Mouse (Mus musculus): ENCODE results near the gene Gtf2i. TPM values are rescaled to one million over a fixed set of nuclear protein-coding genes. Genes with fewer than 3 reads are reported as not detected.

The Gtf2i gene
- polyA plus RNA-seq, 1 experiment from 2014 or later: 220 TPM

DNA sequence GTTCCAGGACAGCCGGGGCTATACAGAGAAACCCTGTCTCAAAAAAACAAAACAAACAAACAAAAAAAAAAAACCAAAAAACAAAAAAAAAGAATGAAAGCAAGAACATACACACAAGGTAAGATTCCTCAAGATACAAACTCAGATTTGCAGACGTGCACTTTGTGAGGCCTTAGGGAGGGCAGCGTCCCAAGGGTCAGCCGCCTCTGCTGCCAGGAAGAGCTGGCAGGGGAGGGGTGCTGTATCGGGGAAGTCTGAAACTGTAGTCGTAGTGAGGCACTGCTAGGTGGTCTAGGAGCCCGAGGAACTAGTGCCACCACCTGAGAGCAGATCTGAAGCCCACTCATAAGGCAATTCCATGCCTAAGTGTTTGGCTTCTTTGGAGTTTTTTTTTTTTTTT, 20.0 kb downstream of the Gtf2i start:
- Histone ChIP-seq H3K36me3 (peaks cover 77% of the 10 kb centered on the region), H3K9me3 (no peaks in the 10 kb centered on the region), H3K9ac (replicated peaks) (no peak overlapping the region), H3K27me3 (no peaks in the 10 kb centered on the region), H3K4me1 (no peaks in the 10 kb centered on the region), H3K4me3 (no peak overlapping the region), H3K27ac (replicated peaks) (no peak overlapping the region), H3K4me2 (replicated peaks) (no peak overlapping the region)
- 97% methylated on average over 7 of the region's 7 CpGs for WGBS
- no peak for ATAC-seq (ENCODE audit: low FRiP score, low read depth)

DNA sequence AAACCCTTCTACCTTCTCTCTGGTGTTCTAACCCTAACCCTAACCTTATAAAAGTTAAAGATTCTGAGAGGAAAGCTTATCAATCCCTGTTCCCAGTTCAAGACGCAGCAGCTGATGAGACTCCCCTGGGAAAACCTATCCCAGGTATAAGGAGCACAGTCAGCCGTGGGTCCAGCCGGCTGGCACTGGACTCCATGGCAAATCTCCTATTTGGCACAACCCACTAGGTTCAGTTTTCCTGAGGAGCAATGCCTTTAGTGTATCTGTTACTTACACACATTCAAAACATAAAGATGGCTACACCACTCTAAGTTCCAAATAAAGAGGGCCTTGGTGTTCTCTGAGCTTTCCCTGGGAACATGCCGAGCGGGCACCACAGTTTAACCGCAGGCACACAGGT, 23.5 kb downstream of the Gtf2i start:
- H3K27me3 ChIP-seq: no peaks in the 10 kb centered on the region
- H3K4me2 ChIP-seq (replicated peaks): no peak overlapping the region
- peaks cover 91% of the 10 kb centered on the region for H3K36me3 ChIP-seq
- H3K4me1 ChIP-seq: no peaks in the 10 kb centered on the region
- WGBS: 94% methylated on average over 6 of the region's 6 CpGs
- no peak overlapping the region for H3K4me3 ChIP-seq
- no peaks in the 10 kb centered on the region for H3K9me3 ChIP-seq
- no peak overlapping the region for H3K9ac ChIP-seq (replicated peaks)
- H3K27ac ChIP-seq (replicated peaks): no peak overlapping the region
- ATAC-seq (ENCODE audit: low FRiP score, low read depth): no peak

DNA sequence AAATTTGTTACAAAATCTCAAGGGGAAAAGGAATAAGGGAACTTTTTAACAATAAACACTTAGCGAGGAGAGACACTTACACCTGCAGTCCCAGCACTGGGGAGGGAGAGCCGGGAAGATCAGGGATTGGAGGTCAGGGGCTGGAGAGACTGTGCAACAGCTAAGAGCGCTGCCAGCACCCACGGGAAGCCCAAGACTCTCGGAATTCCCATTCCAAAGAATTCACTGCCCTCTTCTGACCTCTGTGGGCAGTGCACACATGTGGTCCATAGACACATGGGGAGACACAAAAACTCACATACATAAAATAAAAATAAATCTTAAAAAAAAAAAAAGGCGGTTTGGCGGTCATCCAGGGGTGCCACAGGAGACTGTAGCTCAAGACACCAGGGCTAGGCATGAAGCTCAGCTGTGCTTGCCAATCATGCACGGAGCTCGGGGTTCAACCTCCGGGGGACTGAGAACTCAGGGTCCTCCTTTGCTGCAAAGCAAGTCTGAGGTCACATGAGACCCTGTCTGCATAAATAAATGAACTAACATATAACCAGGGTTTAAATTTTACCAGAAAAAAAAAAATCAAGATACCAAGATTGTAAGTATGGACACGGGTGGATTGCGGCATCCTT, 24.5 kb downstream of the Gtf2i start:
- Histone ChIP-seq H3K27ac (replicated peaks) (no peak overlapping the region), H3K4me1 (no peaks in the 10 kb centered on the region), H3K9ac (replicated peaks) (no peak overlapping the region), H3K36me3 (peaks cover 93% of the 10 kb centered on the region), H3K4me2 (replicated peaks) (no peak overlapping the region), H3K27me3 (no peaks in the 10 kb centered on the region), H3K9me3 (no peaks in the 10 kb centered on the region), H3K4me3 (no peak overlapping the region)
- no peak for ATAC-seq (ENCODE audit: low FRiP score, low read depth)
- 92% methylated on average over 12 of the region's 12 CpGs for WGBS

DNA sequence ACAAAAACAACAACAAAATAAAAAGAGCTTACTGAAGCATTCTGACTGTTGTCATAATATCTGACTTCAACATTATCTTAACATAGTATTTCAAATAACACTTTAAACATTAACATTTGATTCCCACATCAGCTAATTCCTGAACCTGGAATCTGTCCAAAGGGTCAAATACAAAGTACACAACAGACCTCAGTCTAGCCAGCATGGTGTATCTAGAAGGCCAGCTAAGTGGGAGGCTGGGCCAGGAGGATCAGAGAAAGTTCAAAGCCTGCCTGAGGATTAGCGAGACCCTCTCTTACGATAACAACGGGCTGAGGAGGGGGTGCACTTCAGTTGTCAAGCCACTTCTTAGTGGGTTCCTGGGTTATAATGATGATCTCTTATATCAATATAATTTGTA, 26.5 kb downstream of the Gtf2i start:
- H3K9me3 ChIP-seq: no peaks in the 10 kb centered on the region
- peaks cover 98% of the 10 kb centered on the region for H3K36me3 ChIP-seq
- H3K27ac ChIP-seq (replicated peaks): no peak overlapping the region
- no peaks in the 10 kb centered on the region for H3K4me1 ChIP-seq
- no peak overlapping the region for H3K4me3 ChIP-seq
- no peak overlapping the region for H3K4me2 ChIP-seq (replicated peaks)
- H3K9ac ChIP-seq (replicated peaks): no peak overlapping the region
- H3K27me3 ChIP-seq: no peaks in the 10 kb centered on the region
- no peak for ATAC-seq (ENCODE audit: low FRiP score, low read depth)
- WGBS: 83% methylated on average over 3 of the region's 3 CpGs

DNA sequence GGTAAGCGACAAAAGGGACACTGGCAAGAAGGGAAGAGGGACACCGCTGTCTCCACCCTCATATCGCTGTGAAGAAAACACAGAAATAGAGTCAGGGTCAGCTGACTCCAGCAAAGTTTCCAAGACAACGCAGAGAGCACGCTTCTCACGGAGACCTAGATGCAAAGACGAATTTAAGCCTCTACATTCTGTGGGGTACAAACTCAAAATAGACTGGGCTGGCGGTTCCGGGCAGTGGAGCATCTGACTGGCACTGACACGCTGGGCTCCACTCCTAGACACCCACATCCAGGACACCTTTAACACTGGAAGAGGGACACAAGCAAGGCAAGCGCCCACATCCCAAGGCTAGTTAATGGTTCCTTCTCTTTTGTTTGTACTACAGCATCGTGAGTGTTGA, 29.6 kb downstream of the Gtf2i start:
- Histone ChIP-seq H3K4me1 (no peaks in the 10 kb centered on the region), H3K36me3 (peaks cover 98% of the 10 kb centered on the region), H3K4me2 (replicated peaks) (no peak overlapping the region), H3K27me3 (no peaks in the 10 kb centered on the region), H3K9ac (replicated peaks) (no peak overlapping the region), H3K4me3 (no peak overlapping the region), H3K9me3 (no peaks in the 10 kb centered on the region), H3K27ac (replicated peaks) (no peak overlapping the region)
- WGBS: 95% methylated on average over 12 of the region's 12 CpGs
- no peak for ATAC-seq (ENCODE audit: low FRiP score, low read depth)

DNA sequence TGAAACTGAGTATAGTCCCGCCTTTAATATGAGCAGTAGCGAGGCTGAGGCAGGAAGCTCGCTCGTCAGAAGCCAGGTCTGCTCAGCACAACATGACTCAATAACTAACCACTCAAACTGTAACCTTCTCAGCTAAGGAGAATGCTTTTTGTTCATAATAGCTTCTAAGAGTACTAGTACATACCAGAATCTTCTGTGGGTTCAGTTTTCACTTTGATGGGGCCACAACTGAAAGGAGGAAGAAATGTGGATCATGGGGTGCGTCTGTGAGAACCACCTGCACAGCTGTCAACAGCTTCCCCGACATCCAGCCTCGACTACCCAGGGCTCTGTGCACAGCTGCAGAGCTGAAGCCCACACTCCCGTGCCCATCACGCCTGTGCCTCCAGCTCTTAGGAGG, 32.0 kb downstream of the Gtf2i start:
- peaks cover 98% of the 10 kb centered on the region for H3K36me3 ChIP-seq
- H3K4me2 ChIP-seq (replicated peaks): no peak overlapping the region
- no peaks in the 10 kb centered on the region for H3K4me1 ChIP-seq
- no peaks in the 10 kb centered on the region for H3K27me3 ChIP-seq
- H3K9ac ChIP-seq (replicated peaks): no peak overlapping the region
- H3K27ac ChIP-seq (replicated peaks): no peak overlapping the region
- ATAC-seq (ENCODE audit: low FRiP score, low read depth): no peak
- 93% methylated on average over 9 of the region's 9 CpGs for WGBS
- H3K4me3 ChIP-seq: no peak overlapping the region
- no peaks in the 10 kb centered on the region for H3K9me3 ChIP-seq

DNA sequence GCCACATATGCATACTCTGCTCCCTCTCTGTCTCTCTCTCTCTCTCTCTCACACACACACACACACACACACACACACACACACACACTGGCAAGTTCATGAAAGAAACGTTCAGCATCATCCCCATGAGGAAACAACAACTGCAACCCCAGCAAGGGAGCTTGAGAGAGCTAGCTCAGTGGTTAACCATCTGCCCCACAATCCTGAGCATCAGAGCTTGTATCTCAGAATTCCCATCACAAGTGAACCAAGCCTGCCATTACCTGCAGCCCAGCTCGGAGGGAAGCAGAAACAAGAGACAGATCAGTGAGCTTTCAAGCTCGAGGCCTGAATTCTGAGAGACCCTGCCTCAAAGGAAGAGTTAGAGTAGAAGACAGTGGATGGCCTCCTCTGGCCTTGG, 32.5 kb downstream of the Gtf2i start:
- H3K4me3 ChIP-seq: no peak overlapping the region
- no peaks in the 10 kb centered on the region for H3K4me1 ChIP-seq
- ATAC-seq (ENCODE audit: low FRiP score, low read depth): no peak
- no peak overlapping the region for H3K27ac ChIP-seq (replicated peaks)
- no peak overlapping the region for H3K4me2 ChIP-seq (replicated peaks)
- no peak overlapping the region for H3K9ac ChIP-seq (replicated peaks)
- peaks cover 98% of the 10 kb centered on the region for H3K36me3 ChIP-seq
- no peaks in the 10 kb centered on the region for H3K9me3 ChIP-seq
- no peaks in the 10 kb centered on the region for H3K27me3 ChIP-seq
- 71% methylated on average over 3 of the region's 3 CpGs for WGBS

DNA sequence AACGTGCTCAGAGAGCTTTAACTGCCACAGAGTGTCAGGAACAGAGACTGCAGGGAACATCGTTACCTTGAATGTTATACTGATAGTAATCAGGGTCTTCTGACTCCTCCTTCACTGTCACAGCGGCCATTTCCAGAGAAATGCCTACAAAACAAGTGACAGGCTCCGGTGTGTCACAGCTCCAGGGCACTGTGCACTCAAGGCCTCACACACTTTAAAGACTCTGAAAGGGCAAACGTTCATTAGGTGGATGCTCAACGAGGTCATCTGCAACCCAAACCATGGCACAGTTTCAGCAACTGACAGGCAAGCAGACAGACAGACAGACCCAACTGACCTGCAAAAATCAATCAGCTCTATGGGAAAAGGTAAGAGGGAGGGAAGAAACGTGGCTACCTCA, 35.2 kb downstream of the Gtf2i start:
- Histone ChIP-seq H3K4me2 (replicated peaks) (no peak overlapping the region), H3K36me3 (peaks cover 94% of the 10 kb centered on the region), H3K27me3 (no peaks in the 10 kb centered on the region), H3K9me3 (no peaks in the 10 kb centered on the region), H3K9ac (replicated peaks) (no peak overlapping the region), H3K4me3 (no peak overlapping the region), H3K4me1 (no peaks in the 10 kb centered on the region), H3K27ac (replicated peaks) (no peak overlapping the region)
- no peak for ATAC-seq (ENCODE audit: low FRiP score, low read depth)
- whole genome bisulfite sequencing: 93% methylated on average over 7 of the region's 7 CpGs

DNA sequence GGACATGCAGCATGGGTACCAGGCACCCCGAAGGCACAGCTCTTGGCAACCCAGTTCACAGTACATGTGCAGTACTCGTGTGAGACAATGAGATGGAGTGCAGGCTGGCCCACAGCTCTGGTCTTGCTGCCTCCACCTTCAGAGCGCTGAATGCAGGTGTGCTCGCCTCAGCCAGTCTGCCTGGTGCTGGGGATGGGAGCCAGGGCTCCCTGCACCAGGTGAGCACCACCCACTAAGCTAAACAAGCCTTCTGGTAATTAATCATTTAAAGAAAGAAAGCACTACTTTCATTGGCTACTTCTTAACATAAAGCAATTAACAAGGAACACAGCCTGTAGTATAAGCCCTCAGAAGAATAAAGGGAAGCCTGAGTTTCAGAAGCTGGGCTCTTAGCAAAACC, 37.5 kb downstream of the Gtf2i start:
- H3K9me3 ChIP-seq: no peaks in the 10 kb centered on the region
- no peak for ATAC-seq (ENCODE audit: low FRiP score, low read depth)
- H3K4me2 ChIP-seq (replicated peaks): no peak overlapping the region
- H3K4me1 ChIP-seq: no peaks in the 10 kb centered on the region
- peaks cover 94% of the 10 kb centered on the region for H3K36me3 ChIP-seq
- no peak overlapping the region for H3K9ac ChIP-seq (replicated peaks)
- H3K4me3 ChIP-seq: no peak overlapping the region
- no peak overlapping the region for H3K27ac ChIP-seq (replicated peaks)
- H3K27me3 ChIP-seq: no peaks in the 10 kb centered on the region
- WGBS: 98% methylated on average over 4 of the region's 4 CpGs

DNA sequence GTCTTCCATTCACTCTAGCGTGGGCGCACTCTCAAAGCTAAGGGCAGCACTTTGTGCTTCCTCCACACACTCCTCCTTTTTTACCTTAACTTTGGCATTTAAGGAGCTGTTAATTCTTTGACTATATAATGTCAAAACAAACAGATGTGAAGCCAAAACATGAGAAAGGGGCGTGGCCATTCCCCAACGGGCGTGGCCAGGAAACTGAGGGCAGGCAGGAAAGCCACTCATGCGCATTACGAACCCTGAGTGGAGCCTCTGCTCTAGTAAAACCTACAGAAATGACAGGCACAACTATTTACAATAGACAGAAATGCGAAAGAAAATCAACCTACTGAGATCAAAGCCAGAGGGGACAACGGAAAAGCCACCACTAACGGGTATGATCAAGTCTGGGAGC, 39.0 kb downstream of the Gtf2i start:
- Histone ChIP-seq H3K9me3 (no peaks in the 10 kb centered on the region), H3K9ac (replicated peaks) (no peak overlapping the region), H3K36me3 (peaks cover 96% of the 10 kb centered on the region), H3K27me3 (no peaks in the 10 kb centered on the region), H3K4me1 (no peaks in the 10 kb centered on the region), H3K4me2 (replicated peaks) (no peak overlapping the region), H3K27ac (replicated peaks) (no peak overlapping the region), H3K4me3 (no peak overlapping the region)
- ATAC-seq (ENCODE audit: low FRiP score, low read depth): no peak
- WGBS: 92% methylated on average over 10 of the region's 10 CpGs

DNA sequence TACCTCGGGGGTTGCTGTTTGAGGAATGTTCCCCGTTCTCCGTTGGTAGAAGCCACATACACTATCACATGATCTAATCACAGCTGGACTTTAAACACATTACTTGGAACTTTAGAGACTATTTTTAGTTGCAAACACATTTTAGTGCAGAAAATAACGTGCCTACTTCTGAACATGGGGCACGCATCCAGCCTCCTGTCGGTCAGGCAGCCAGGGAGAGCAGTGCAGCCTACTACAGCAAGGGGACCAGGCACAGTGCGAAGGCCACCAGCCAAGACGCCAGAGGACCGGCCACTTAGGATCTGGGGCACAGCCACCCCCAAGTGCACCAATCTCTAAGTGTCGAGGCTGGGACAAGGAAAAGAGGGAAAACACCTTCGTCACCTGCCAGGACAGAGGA, 39.5 kb downstream of the Gtf2i start:
- H3K27me3 ChIP-seq: no peaks in the 10 kb centered on the region
- H3K9ac ChIP-seq (replicated peaks): no peak overlapping the region
- WGBS: 91% methylated on average over 11 of the region's 11 CpGs
- H3K4me2 ChIP-seq (replicated peaks): no peak overlapping the region
- H3K4me3 ChIP-seq: no peak overlapping the region
- H3K27ac ChIP-seq (replicated peaks): no peak overlapping the region
- H3K9me3 ChIP-seq: no peaks in the 10 kb centered on the region
- peaks cover 96% of the 10 kb centered on the region for H3K36me3 ChIP-seq
- ATAC-seq (ENCODE audit: low FRiP score, low read depth): no peak
- no peaks in the 10 kb centered on the region for H3K4me1 ChIP-seq

DNA sequence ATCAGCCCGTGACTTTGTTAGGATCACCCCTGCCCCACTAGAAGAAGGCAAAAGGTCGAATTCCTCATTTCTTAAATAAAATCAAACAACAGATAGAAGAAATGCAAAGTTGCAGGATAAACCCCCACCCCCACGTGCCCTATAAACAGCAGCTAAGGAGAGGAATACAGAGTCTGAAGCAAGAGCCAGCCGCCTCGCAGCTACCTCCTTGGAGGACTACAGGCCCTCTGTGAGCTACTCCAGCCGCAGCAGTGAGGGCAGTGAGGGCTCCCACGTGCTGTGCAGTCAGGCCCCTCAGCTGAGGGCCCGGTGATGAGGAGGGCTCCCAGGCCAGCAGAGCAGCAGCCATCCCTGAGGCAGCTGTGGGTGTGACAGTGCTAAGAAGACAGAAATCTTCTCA, 40.8 kb downstream of the Gtf2i start:
- Histone ChIP-seq H3K9me3 (no peaks in the 10 kb centered on the region), H3K4me1 (no peaks in the 10 kb centered on the region), H3K4me3 (no peak overlapping the region), H3K9ac (replicated peaks) (no peak overlapping the region), H3K27ac (replicated peaks) (no peak overlapping the region), H3K4me2 (replicated peaks) (no peak overlapping the region), H3K36me3 (peaks cover 94% of the 10 kb centered on the region), H3K27me3 (no peaks in the 10 kb centered on the region)
- no peak for ATAC-seq (ENCODE audit: low FRiP score, low read depth)
- 88% methylated on average over 8 of the region's 8 CpGs for WGBS

DNA sequence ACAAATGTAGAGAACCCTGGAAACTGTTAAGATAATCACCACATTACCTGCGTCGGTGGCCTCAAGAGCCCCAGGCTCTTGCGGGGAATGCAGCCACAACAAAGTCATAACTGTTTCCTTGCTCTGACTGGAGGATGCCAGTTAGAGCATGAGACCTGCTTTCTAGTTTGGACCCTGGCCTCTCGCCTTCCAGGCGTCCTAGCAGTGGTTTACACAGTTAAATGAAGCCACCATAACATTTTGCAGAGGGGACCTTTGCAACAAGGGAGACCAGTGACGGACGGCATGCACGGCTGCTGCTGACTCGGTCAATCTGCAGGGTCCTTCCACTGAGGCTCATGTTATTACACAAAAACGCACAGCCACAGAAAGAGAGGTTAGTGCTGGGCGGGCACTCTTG, 41.8 kb downstream of the Gtf2i start:
- H3K27me3 ChIP-seq: no peaks in the 10 kb centered on the region
- no peak overlapping the region for H3K9ac ChIP-seq (replicated peaks)
- H3K4me1 ChIP-seq: no peaks in the 10 kb centered on the region
- no peak overlapping the region for H3K4me3 ChIP-seq
- peaks cover 94% of the 10 kb centered on the region for H3K36me3 ChIP-seq
- no peak overlapping the region for H3K27ac ChIP-seq (replicated peaks)
- 89% methylated on average over 11 of the region's 11 CpGs for WGBS
- no peak overlapping the region for H3K4me2 ChIP-seq (replicated peaks)
- ATAC-seq (ENCODE audit: low FRiP score, low read depth): no peak
- H3K9me3 ChIP-seq: no peaks in the 10 kb centered on the region

Measured in midbrain, embryonic 12.5 days (tissue).